Mouse (Mus musculus) liver, adult 2 months (tissue): ENCODE measurements at regions not wholly inside any gene's neighbourhood (a gene's known extent, or its start where the extent isn't known, plus 50 kb on each side); places are given as distances from the start of the nearest gene placed in this dataset.

Experiments used
- CTCF ChIP-seq: fragments of 200-500 bp; IDR thresholded peaks from 2 replicates; pipeline ENCODE4 v1.5.1; 2011; ENCODE audit warnings: low read depth, low read length, control low read depth
- POLR2A ChIP-seq: fragments of 200-500 bp; IDR thresholded peaks from 2 replicates; pipeline ENCODE4 v1.6.1; 2011; ENCODE audit warnings: low read length, control low read depth; ENCODE audit not compliant: insufficient read depth; ENCODE audit errors: extremely low read depth

DNA sequence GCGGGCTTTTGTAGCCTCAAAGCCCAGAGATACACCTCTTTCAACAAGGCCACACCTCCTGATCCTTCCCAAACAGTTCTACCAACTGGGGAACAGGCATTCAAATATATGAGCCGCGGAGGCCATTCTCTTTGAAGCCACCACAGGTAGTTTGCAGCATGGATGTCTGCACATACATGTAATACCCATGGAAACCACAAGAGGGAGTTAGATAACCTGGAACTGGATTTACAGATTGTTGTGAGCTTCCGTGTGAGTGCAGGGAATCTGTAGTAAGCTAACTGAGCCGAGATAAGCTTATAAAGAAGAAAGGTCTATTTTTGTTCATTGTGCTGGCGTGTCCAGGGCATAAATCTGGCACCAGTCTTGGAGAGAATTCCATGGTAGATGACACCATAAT is 149.0 kb downstream of the Zfp281 start:
- peak; percentile 32; the same call in 1 of the 2 replicates for TF ChIP-seq CTCF
- TF ChIP-seq POLR2A: no peak
